Mouse (Mus musculus): ENCODE results near the gene Etv3. TPM values are rescaled to one million over a fixed set of nuclear protein-coding genes. Genes with fewer than 3 reads are reported as not detected.

Etv3 gene
- polyA plus RNA-seq, 1 experiment: 3.7 TPM

DNA sequence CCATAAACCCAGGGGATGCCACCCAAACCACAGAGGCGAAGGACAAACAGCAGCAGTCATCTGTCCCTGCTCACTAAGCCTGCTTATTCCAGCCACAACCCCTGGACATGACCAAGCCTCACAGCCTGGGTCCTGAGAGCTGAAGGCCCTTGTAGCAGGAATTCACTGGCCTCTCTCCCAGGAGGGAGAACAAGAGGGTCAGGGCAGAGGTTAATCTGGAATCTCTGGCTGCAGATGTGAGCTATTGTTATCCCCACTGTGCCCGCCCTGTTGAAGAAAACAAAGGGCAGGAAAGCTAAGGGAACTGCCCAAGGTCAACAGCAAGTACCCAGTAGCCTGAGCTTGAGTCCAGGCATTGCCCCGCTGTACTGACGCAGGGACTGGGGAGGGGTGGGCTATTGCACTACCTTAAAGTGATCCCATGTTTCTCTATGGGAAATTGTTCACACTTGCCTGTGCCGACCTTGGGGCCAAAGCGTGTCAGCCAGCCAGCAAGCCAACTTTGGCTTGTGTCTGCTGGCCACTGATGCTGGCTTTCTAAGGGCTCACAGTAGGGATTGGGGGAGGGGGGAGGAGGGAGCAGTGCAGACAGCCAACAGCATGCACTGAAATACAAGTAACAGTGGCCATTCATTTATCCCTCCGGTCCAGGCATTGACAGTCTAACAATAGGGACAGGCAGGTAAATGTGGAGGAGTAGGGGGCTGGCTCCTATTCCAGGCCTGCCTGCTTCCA, 17.4 kb downstream of the Etv3 start:
- no peak for TF ChIP-seq MYOD1 (IDR thresholded peaks at IDR 0.05; ENCODE audit: control insufficient read depth, insufficient read length, low read depth)
- TF ChIP-seq CEBPB (IDR thresholded peaks at IDR 0.05; ENCODE audit: low read depth): no peak
- no peak for TF ChIP-seq CTCF (IDR thresholded peaks at IDR 0.05; ENCODE audit: control insufficient read depth, insufficient read depth, insufficient read length)
- TF ChIP-seq MYOG (IDR thresholded peaks at IDR 0.05; ENCODE audit: control insufficient read depth, extremely low read depth, insufficient read length): no peak
- no peak for TF ChIP-seq USF1 (IDR thresholded peaks at IDR 0.05; ENCODE audit: low read depth)
- TF ChIP-seq MAX (IDR thresholded peaks at IDR 0.05): no peak
- no peak for TF ChIP-seq FOSL1 (IDR thresholded peaks at IDR 0.05; ENCODE audit: insufficient read depth, low read length, poor library complexity, severe bottlenecking)
- no peak overlapping the region for H3ac ChIP-seq (ENCODE audit: control insufficient read depth, insufficient read length, low read depth)
- H3K79me2 ChIP-seq (ENCODE audit: control insufficient read depth, insufficient read depth): no peaks in the 10 kb centered on the region
- H3K27me3 ChIP-seq (ENCODE audit: control insufficient read depth, insufficient read depth, insufficient read length): no peaks in the 10 kb centered on the region
- no peak overlapping the region for H3K4me3 ChIP-seq (ENCODE audit: insufficient read depth, poor library complexity, severe bottlenecking)
- peaks cover under 1% of the 10 kb centered on the region for H3K79me3 ChIP-seq (ENCODE audit: low read depth)
- H3K36me3 ChIP-seq (ENCODE audit: control insufficient read depth, insufficient read depth): peaks cover 11% of the 10 kb centered on the region

- no peaks in the 10 kb centered on the region for H3K79me3 ChIP-seq (ENCODE audit: low read depth)
- no peaks in the 10 kb centered on the region for H3K79me2 ChIP-seq (ENCODE audit: control insufficient read depth, insufficient read depth)
- H3K4me3 ChIP-seq (ENCODE audit: insufficient read depth, poor library complexity, severe bottlenecking): no peak overlapping the region
- no peak overlapping the region for H3ac ChIP-seq (ENCODE audit: control insufficient read depth, insufficient read length, low read depth)
- no peaks in the 10 kb centered on the region for H3K36me3 ChIP-seq (ENCODE audit: control insufficient read depth, insufficient read depth)
- TF ChIP-seq FOSL1 (IDR thresholded peaks at IDR 0.05; ENCODE audit: insufficient read depth, low read length, poor library complexity, severe bottlenecking) (no peak), MYOD1 (IDR thresholded peaks at IDR 0.05; ENCODE audit: control insufficient read depth, insufficient read length, low read depth) (no peak), USF1 (IDR thresholded peaks at IDR 0.05; ENCODE audit: low read depth) (no peak), CEBPB (IDR thresholded peaks at IDR 0.05; ENCODE audit: low read depth) (no peak), CTCF (IDR thresholded peaks at IDR 0.05; ENCODE audit: control insufficient read depth, insufficient read depth, insufficient read length) (no peak), MAX (IDR thresholded peaks at IDR 0.05) (no peak), MYOG (IDR thresholded peaks at IDR 0.05; ENCODE audit: control insufficient read depth, extremely low read depth, insufficient read length) (no peak)
- peaks cover 16% of the 10 kb centered on the region for H3K27me3 ChIP-seq (ENCODE audit: control insufficient read depth, insufficient read depth, insufficient read length)
These were observed 20.3 kb downstream of the Etv3 start for GRCm38 (mm10) chr3:87545554-87545953.

DNA sequence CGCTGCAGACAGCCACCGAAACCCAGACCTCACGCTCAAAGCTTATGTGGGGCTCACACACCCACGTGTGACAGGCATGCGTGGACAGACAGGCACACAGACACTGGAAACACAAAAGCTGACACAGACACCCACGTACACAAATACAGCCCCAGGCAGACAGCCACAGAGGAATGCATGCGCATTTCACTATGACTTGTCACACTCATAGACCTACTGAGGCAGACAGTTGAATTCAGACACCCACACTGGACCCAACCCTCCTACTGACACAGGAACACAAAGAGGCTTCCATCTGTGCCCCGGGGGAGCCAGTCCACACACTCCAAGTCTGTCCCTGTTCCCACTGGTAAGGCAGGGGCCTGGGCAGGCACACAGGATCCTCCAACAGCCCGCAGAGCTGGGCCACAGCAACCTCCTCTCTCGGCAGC, 21.1 kb downstream of the Etv3 start:
- H3K4me3 ChIP-seq (ENCODE audit: insufficient read depth, poor library complexity, severe bottlenecking): no peak overlapping the region
- TF ChIP-seq FOSL1 (IDR thresholded peaks at IDR 0.05; ENCODE audit: insufficient read depth, low read length, poor library complexity, severe bottlenecking): no peak
- no peak for TF ChIP-seq USF1 (IDR thresholded peaks at IDR 0.05; ENCODE audit: low read depth)
- no peak for TF ChIP-seq CEBPB (IDR thresholded peaks at IDR 0.05; ENCODE audit: low read depth)
- no peak for TF ChIP-seq MYOD1 (IDR thresholded peaks at IDR 0.05; ENCODE audit: control insufficient read depth, insufficient read length, low read depth)
- TF ChIP-seq MAX (IDR thresholded peaks at IDR 0.05): no peak
- TF ChIP-seq MYOG (IDR thresholded peaks at IDR 0.05; ENCODE audit: control insufficient read depth, extremely low read depth, insufficient read length): no peak
- TF ChIP-seq CTCF (IDR thresholded peaks at IDR 0.05; ENCODE audit: control insufficient read depth, insufficient read depth, insufficient read length): no peak
- no peaks in the 10 kb centered on the region for H3K79me3 ChIP-seq (ENCODE audit: low read depth)
- no peak overlapping the region for H3ac ChIP-seq (ENCODE audit: control insufficient read depth, insufficient read length, low read depth)
- no peaks in the 10 kb centered on the region for H3K36me3 ChIP-seq (ENCODE audit: control insufficient read depth, insufficient read depth)
- H3K27me3 ChIP-seq (ENCODE audit: control insufficient read depth, insufficient read depth, insufficient read length): peaks cover 24% of the 10 kb centered on the region
- H3K79me2 ChIP-seq (ENCODE audit: control insufficient read depth, insufficient read depth): no peaks in the 10 kb centered on the region

DNA sequence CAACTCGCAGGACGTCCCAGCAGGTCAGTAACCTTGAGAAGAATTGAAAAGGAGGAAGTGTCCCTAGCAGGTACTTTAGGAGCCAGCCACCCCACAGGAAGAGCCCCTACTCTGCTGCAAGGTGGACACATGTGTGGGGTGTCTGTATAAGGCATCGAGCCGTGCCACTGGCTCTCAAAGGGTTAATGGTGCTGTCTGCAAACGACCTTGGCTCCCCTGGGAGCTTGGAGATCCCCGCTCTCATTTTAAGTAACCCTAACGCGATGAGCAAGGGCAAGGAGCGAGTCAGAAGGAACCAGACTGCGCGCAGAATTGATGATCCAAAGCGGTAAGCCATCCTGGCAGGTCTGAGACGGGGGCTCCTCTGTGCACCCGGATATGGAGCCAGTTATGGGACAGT, 24.7 kb downstream of the Etv3 start:
- Histone ChIP-seq H3K4me3 (ENCODE audit: insufficient read depth, poor library complexity, severe bottlenecking) (no peak overlapping the region), H3K27me3 (ENCODE audit: control insufficient read depth, insufficient read depth, insufficient read length) (peaks cover 37% of the 10 kb centered on the region), H3K36me3 (ENCODE audit: control insufficient read depth, insufficient read depth) (no peaks in the 10 kb centered on the region), H3K79me2 (ENCODE audit: control insufficient read depth, insufficient read depth) (no peaks in the 10 kb centered on the region), H3ac (ENCODE audit: control insufficient read depth, insufficient read length, low read depth) (no peak overlapping the region), H3K79me3 (ENCODE audit: low read depth) (no peaks in the 10 kb centered on the region)
- TF ChIP-seq MYOD1 (IDR thresholded peaks at IDR 0.05; ENCODE audit: control insufficient read depth, insufficient read length, low read depth) (no peak), CTCF (IDR thresholded peaks at IDR 0.05; ENCODE audit: control insufficient read depth, insufficient read depth, insufficient read length) (no peak), MYOG (IDR thresholded peaks at IDR 0.05; ENCODE audit: control insufficient read depth, extremely low read depth, insufficient read length) (no peak), CEBPB (IDR thresholded peaks at IDR 0.05; ENCODE audit: low read depth) (no peak), FOSL1 (IDR thresholded peaks at IDR 0.05; ENCODE audit: insufficient read depth, low read length, poor library complexity, severe bottlenecking) (no peak), USF1 (IDR thresholded peaks at IDR 0.05; ENCODE audit: low read depth) (no peak), MAX (IDR thresholded peaks at IDR 0.05) (no peak)

GRCm38 (mm10) chr3:87552327-87552726, 27.1 kb downstream of the Etv3 start:
- peaks cover 40% of the 10 kb centered on the region for H3K27me3 ChIP-seq (ENCODE audit: control insufficient read depth, insufficient read depth, insufficient read length)
- no peaks in the 10 kb centered on the region for H3K79me2 ChIP-seq (ENCODE audit: control insufficient read depth, insufficient read depth)
- TF ChIP-seq MYOD1 (IDR thresholded peaks at IDR 0.05; ENCODE audit: control insufficient read depth, insufficient read length, low read depth): no peak
- no peak for TF ChIP-seq FOSL1 (IDR thresholded peaks at IDR 0.05; ENCODE audit: insufficient read depth, low read length, poor library complexity, severe bottlenecking)
- TF ChIP-seq MYOG (IDR thresholded peaks at IDR 0.05; ENCODE audit: control insufficient read depth, extremely low read depth, insufficient read length): no peak
- no peak for TF ChIP-seq USF1 (IDR thresholded peaks at IDR 0.05; ENCODE audit: low read depth)
- no peak for TF ChIP-seq MAX (IDR thresholded peaks at IDR 0.05)
- no peak for TF ChIP-seq CTCF (IDR thresholded peaks at IDR 0.05; ENCODE audit: control insufficient read depth, insufficient read depth, insufficient read length)
- no peak for TF ChIP-seq CEBPB (IDR thresholded peaks at IDR 0.05; ENCODE audit: low read depth)
- H3K36me3 ChIP-seq (ENCODE audit: control insufficient read depth, insufficient read depth): no peaks in the 10 kb centered on the region
- no peak overlapping the region for H3K4me3 ChIP-seq (ENCODE audit: insufficient read depth, poor library complexity, severe bottlenecking)
- no peaks in the 10 kb centered on the region for H3K79me3 ChIP-seq (ENCODE audit: low read depth)
- H3ac ChIP-seq (ENCODE audit: control insufficient read depth, insufficient read length, low read depth): no peak overlapping the region

All from C2C12 (cell line).